Mouse (Mus musculus) hindbrain, embryonic 12.5 days (tissue): ENCODE results near the gene S100a16. TPM values are rescaled to one million over a fixed set of nuclear protein-coding genes. Genes with fewer than 3 reads are reported as not detected.

Experiments
- ATAC-seq: fragments of 200-750 bp; cut with Nextera tagmentation; 2 replicates; pipeline ENCODE4 v1.8.0; 2017; ENCODE audit warnings: moderate TSS enrichment; ENCODE audit not compliant: low FRiP score
- H3K27ac ChIP-seq: fragments of 300-500 bp; sonication (generic); 2 replicates; pipeline ENCODE4 v1.5.1; 2016; ENCODE audit warnings: mild to moderate bottlenecking
- H3K27me3 ChIP-seq: fragments of 300-500 bp; sonication (generic); 2 replicates; pipeline ENCODE4 v1.6.1; 2016; ENCODE audit warnings: mild to moderate bottlenecking
- H3K36me3 ChIP-seq: fragments of 300-500 bp; sonication (generic); 2 replicates; pipeline ENCODE4 v1.6.1; 2016; ENCODE audit warnings: mild to moderate bottlenecking
- H3K4me1 ChIP-seq: fragments of 300-500 bp; sonication (generic); 2 replicates; pipeline ENCODE4 v1.6.1; 2016
- H3K4me2 ChIP-seq: fragments of 300-500 bp; sonication (generic); replicated peaks from 2 replicates; pipeline ENCODE4 v1.6.1; 2016; ENCODE audit warnings: mild to moderate bottlenecking
- H3K4me3 ChIP-seq: fragments of 300-500 bp; sonication (generic); 2 replicates; pipeline ENCODE4 v1.5.1; 2016; ENCODE audit warnings: mild to moderate bottlenecking
- H3K9ac ChIP-seq: fragments of 300-500 bp; sonication (generic); 2 replicates; pipeline ENCODE4 v1.6.1; 2016; ENCODE audit warnings: mild to moderate bottlenecking, moderate library complexity
- H3K9me3 ChIP-seq: fragments of 300-500 bp; sonication (generic); replicated peaks from 2 replicates; pipeline ENCODE4 v1.6.1; 2016; ENCODE audit warnings: mild to moderate bottlenecking
- WGBS: fragments of 180-500 bp; shearing (Covaris S2); methylation state at CpG from one replicate; pipeline ENCODE4 v1.1.7; 2016; 5-methylcytosine and 5-hydroxymethylcytosine counted together
- polyA plus RNA-seq: library from polyadenylated mRNA; unstranded; fragments of >200 nt; fragmentation: Nextera tagmentation; extraction: Ambion mirVana; gene quantifications from 2 replicates; pipeline ENCODE4 v1.2.1, GENCODE M21; 2016

The S100a16 gene
- polyA plus RNA-seq, 1 experiment from 2014 or later, result 40.0 TPM

- Histone ChIP-seq H3K27ac (no peak within 1 kb of the TSS), H3K36me3 (no peaks in the 10 kb centered on the region), H3K4me3 (no peak within 1 kb of the TSS), H3K4me2 (no peak within 1 kb of the TSS), H3K9me3 (no peaks in the 10 kb centered on the region), H3K27me3 (no peaks in the 10 kb centered on the region), H3K4me1 (no peaks in the 10 kb centered on the region), H3K9ac (no peak within 1 kb of the TSS)
- no peak for ATAC-seq
- 88% methylated on average over 8 of the region's 8 CpGs for WGBS
Observed at GRCm38 (mm10) chr3:90589947-90590346, 52.9 kb downstream of the S100a16 start, which contains the start of gene S100a2. S100a2 (plus strand) TSS chr3:90590247.

Other genes with a start within 250 kb of the S100a16 start
- gene Gatad2b, start 244.1 kb upstream of the S100a16 start, polyA plus RNA-seq, result 14.2 and 17.1 TPM in 2 replicates
- gene Slc27a3, start 147.3 kb upstream of the S100a16 start, polyA plus RNA-seq, result 32.9 and 35.3 TPM in 2 replicates
- gene Ints3, start 103.6 kb upstream of the S100a16 start, polyA plus RNA-seq, result 40.5 and 44.3 TPM in 2 replicates
- gene Npr1, start 71.4 kb upstream of the S100a16 start, polyA plus RNA-seq, result 3.8 and 4.1 TPM in 2 replicates
- 292 and 310 TPM in 2 replicates for gene Ilf2, start 61.1 kb upstream of the S100a16 start, polyA plus RNA-seq
- gene Snapin, start 46.2 kb upstream of the S100a16 start, polyA plus RNA-seq, result 80.6 and 89.5 TPM in 2 replicates
- 203 and 218 TPM in 2 replicates for gene Chtop, start 27.8 kb upstream of the S100a16 start, polyA plus RNA-seq
- gene S100a1, start 22.9 kb upstream of the S100a16 start, polyA plus RNA-seq, result 5.8 and 13.4 TPM in 2 replicates
- gene S100a13, start 22.8 kb upstream of the S100a16 start, polyA plus RNA-seq, result 15.3 and 16.4 TPM in 2 replicates
- gene S100a14, start 10.4 kb upstream of the S100a16 start, polyA plus RNA-seq, result 0.66 TPM in 1 of 2 replicates, not detected in the other
- gene S100a3, start 23.3 kb downstream of the S100a16 start, polyA plus RNA-seq, result 0.59 and 0.63 TPM in 2 replicates
- gene S100a2, start 53.0 kb downstream of the S100a16 start, polyA plus RNA-seq, result not detected in 2 replicates
- gene Gm42674, start 64.7 kb downstream of the S100a16 start, polyA plus RNA-seq, result not detected in 2 replicates
- 1.2 and 1.3 TPM in 2 replicates for gene S100a4, start 66.5 kb downstream of the S100a16 start, polyA plus RNA-seq
- not detected in 2 replicates for gene S100a5, start 71.3 kb downstream of the S100a16 start, polyA plus RNA-seq
- 28.5 and 30.3 TPM in 2 replicates for gene S100a6, start 75.6 kb downstream of the S100a16 start, polyA plus RNA-seq
- not detected in 2 replicates for gene S100a7a, start 116.8 kb downstream of the S100a16 start, polyA plus RNA-seq
- 8.2 and 19.4 TPM in 2 replicates for gene S100a8, start 131.7 kb downstream of the S100a16 start, polyA plus RNA-seq
- gene S100a9, start 158.5 kb downstream of the S100a16 start, polyA plus RNA-seq, result 7.9 and 10.2 TPM in 2 replicates
- gene Pglyrp4, start 189.7 kb downstream of the S100a16 start, polyA plus RNA-seq, result not detected in 2 replicates
- gene Gm5849, start 240.6 kb downstream of the S100a16 start, polyA plus RNA-seq, result not detected in 2 replicates